Mouse (Mus musculus) brain, embryonic 14.5 days (tissue): ENCODE measurements at regions not wholly inside any gene's neighbourhood (a gene's known extent, or its start where the extent isn't known, plus 50 kb on each side); places are given as distances from the start of the nearest gene placed in this dataset.

Experiments
- DNase-seq: peaks from one replicate; pipeline ENCODE4 v3.0.0-alpha.2; 2011; ENCODE audit warnings: low read depth
- CTCF ChIP-seq: fragments of 200-500 bp; IDR thresholded peaks from 2 replicates; pipeline ENCODE4 v1.5.1; 2012; ENCODE audit warnings: inconsistent platforms, mild to moderate bottlenecking, moderate library complexity, borderline replicate concordance; ENCODE audit not compliant: insufficient read depth, insufficient read length; ENCODE audit errors: extremely low read depth
- POLR2A ChIP-seq: fragments of 200-500 bp; IDR thresholded peaks from 2 replicates; pipeline ENCODE4 v1.6.1; 2012; ENCODE audit warnings: mild to moderate bottlenecking, inconsistent platforms, borderline replicate concordance; ENCODE audit not compliant: poor library complexity, insufficient read depth, insufficient read length, severe bottlenecking; ENCODE audit errors: extremely low read depth

GRCm38 (mm10) chr6:67088741-67089455 is 51.6 kb upstream of the Gadd45a start:
- no peak for TF ChIP-seq POLR2A
- TF ChIP-seq CTCF: no peak
- DNase-seq: no peak

GRCm38 (mm10) chr6:67087837-67088440 is 50.7 kb upstream of the Gadd45a start:
- TF ChIP-seq POLR2A: no peak
- no peak for TF ChIP-seq CTCF
- no peak for DNase-seq

GRCm38 (mm10) chr6:67087393-67087792 is 50.1 kb upstream of the Gadd45a start:
- TF ChIP-seq CTCF: no peak
- TF ChIP-seq POLR2A: no peak
- no peak for DNase-seq
